Mouse (Mus musculus): ENCODE measurements around the gene Csf1. TPM values are rescaled to one million over a fixed set of nuclear protein-coding genes. Genes with fewer than 3 reads are reported as not detected.

Gene Csf1
- polyA plus RNA-seq, 3 experiments from 2014 or later: 15.5 to 53.7 (median 20.5) TPM

- ATAC-seq: no peak
Measured at GRCm38 (mm10) chr3:107781304-107781703, 21.0 kb upstream of the Csf1 start.

GRCm38 (mm10) chr3:107778016-107778415 is 17.7 kb upstream of the Csf1 start:
- no peak for ATAC-seq

DNA sequence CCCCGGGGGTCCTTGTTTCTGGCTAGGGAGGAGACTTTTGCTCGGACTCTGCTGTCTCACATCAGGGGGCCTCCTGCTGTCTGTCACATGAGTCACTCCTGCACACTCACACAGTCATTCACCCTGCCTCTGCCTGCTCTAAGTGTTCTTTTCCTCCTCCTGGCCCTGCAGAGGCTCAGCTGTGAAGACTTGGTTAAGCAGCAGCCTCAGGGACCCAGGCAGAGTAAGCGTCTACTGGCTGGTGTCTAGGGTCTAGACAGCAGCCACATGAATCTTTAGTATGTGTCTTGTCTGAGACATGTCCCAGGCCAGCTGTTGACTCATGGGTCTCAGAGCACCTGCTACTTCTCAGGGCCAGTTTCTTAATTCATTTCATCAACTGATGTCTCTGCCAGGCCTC is 16.0 kb upstream of the Csf1 start:
- no peak for ATAC-seq

- ATAC-seq: no peak
Measured at GRCm38 (mm10) chr3:107775736-107776135, 15.5 kb upstream of the Csf1 start.

GRCm38 (mm10) chr3:107775056-107775455 is 14.8 kb upstream of the Csf1 start:
- ATAC-seq: no peak

GRCm38 (mm10) chr3:107772860-107773259 is 12.6 kb upstream of the Csf1 start:
- ATAC-seq: no peak

- no peak for ATAC-seq
Measured at GRCm38 (mm10) chr3:107769692-107770091, 9.4 kb upstream of the Csf1 start.

GRCm38 (mm10) chr3:107768104-107768989 is 8.1 kb upstream of the Csf1 start:
- ATAC-seq: no peak

DNA sequence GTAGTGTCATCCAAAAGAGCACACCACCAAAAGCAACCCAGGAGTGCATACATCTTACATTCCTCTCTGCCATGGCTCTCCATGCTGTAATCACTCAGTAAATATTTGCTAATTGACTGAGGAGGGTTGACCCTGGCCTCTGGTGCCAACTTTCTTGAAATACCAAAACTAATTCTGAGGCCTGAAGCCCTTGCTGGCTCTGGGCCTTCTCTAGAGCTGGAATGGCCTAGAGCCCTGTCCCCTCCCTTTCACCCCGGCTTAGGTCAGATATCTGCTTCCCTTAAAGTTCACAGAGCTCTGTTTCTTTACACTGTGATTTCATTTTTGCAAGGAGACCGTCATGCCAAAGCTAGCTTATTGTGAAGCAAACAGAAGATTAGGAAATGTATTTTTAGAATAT is 6.5 kb upstream of the Csf1 start:
- ATAC-seq: no peak

- no peak for ATAC-seq
Measured at GRCm38 (mm10) chr3:107765979-107766378, 5.7 kb upstream of the Csf1 start.

DNA sequence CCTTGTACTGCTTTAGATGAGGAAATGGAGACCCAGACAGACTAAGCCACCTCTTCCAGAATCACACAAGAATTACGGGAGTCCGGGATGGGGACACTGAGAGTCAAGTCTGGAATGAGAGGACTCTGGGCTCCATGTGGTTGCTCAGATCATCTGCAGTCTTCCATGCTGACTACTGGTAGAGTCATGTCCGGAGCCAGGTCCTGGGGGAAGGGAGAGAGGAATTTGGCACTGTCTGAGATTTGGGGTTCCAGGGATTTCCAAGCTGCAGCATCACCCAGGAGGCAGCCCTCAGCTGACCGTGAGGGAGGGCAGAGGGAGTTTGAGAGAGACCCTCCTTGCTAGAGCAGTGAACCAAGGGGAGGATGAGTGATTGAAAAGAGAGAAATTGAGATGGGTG is 3.3 kb upstream of the Csf1 start:
- ATAC-seq: no peak

DNA sequence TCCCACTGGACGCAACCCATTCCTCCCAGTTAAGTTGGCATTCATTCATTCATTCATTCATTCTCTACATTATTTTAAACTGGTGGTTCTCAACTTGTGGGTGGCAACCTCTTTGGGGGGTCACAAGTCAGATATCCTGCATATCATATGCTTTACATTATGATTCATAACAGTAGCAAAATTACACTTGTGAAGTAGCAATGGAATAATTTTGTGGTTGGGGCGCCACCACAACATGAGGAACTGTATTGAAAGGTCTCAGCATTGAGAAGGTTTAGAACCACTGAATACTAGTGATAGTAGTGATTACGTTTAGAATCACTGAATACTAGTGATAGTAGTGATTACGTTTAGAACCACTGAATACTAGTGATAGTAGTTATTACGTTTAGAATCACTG is 1.2 kb upstream of the Csf1 start:
- no peak for ATAC-seq

- no peak for ATAC-seq
Measured at GRCm38 (mm10) chr3:107760771-107761170, 502 bp upstream of the Csf1 start.

- ATAC-seq: no peak
Measured at GRCm38 (mm10) chr3:107758638-107759037, 1.6 kb downstream of the Csf1 start.

DNA sequence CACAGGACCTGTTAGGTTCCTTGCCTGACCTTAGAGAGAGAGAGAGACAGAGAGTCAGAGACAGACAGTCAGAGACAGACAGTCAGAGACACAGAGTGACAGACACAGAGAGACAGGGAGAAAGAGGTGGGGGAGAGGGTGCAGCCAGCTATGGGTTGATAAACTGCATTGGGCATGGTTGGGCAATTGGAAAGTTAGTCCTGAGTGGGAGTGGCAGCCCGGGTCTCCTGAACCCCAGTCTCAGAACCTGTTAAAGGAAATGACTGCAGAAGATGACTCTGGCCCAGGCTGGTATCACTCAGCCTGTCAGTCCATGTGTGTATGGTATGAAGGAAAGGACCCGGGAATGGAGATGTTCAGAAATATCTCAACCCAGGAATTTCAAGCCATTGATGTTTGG is 2.1 kb downstream of the Csf1 start:
- no peak for ATAC-seq

- ATAC-seq: no peak
Measured at GRCm38 (mm10) chr3:107757365-107758129, 2.7 kb downstream of the Csf1 start.

- ATAC-seq: no peak
Measured at GRCm38 (mm10) chr3:107756481-107756866, 3.8 kb downstream of the Csf1 start.

GRCm38 (mm10) chr3:107755702-107756480 is 4.4 kb downstream of the Csf1 start:
- ATAC-seq: no peak

GRCm38 (mm10) chr3:107754632-107755031 is 5.6 kb downstream of the Csf1 start:
- ATAC-seq: peak; percentile 71

DNA sequence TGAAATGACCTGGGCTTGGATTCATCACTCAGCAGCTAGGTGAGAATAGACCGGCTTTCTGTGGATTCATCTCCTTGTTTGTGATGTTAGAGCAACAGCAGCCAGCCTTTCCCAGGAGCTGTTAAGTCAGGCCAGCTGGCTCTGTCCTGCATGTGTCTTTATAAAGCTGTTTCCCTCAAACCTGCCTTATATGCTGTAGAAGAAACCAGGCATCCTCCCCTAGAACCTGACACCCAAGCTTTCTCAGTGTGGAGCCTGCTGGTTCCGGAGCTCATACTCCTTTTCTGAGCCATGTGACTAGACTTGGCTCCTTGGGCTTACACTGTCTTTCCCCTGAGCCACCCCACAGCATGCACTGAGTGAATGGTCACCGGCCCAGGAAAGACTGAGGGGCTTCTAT is 8.7 kb downstream of the Csf1 start:
- ATAC-seq: no peak

DNA sequence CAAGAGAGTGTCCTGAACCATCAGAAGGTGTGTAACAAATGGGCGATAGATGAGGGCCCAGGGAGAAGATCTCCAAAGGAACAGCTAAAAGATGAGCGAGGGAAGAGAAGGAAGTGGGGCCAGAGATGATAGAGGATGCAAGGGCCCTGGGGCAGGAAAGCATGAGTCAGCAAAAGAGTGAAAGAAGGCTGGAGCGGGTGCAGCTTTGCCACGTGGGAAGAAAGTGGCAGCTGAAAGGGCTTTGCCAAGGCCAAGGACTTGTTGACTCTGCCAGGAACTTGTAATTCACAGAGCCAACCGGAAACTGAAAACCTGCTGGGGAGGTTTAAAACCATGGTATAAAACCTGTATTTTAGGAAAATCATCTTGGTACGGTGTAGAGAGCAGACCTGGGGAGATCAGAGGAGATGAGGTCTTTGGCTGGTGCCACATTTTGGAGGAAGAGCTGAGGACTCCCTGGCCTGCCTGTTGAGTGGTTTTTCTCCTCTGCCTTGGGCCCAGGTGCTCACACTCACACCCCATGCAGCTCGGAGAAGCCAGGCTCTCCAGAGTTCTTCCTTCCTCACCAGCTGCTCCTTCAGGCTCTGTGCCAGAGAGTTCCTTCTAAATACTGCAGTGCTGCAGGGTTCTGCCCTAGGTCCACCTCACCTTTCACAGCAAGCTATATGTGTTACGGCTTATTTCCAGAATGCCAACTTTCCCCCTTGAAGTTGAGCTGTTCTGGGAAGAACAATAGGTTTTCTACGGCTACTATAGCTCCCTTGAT is 9.3 kb downstream of the Csf1 start:
- no peak for ATAC-seq

DNA sequence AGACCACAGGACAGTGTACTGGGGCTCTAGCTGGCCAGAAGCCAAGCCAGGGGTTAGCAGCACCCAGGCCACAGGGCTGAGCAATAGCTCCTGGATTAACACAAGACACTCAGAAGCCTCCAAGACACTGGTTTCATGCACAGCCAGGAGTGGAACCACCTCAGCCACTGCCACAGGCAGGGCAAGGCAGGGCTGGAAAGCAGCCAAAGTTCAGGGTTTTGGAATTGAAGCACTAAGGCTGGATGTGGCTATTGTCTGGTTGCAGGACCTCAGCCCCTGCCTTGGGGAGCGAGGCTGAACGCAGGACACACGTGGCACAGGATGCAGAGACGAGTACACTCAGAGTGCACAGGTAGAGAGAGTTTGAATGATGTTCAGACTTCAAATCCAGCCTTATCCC is 10.8 kb downstream of the Csf1 start:
- ATAC-seq: no peak
